Mouse (Mus musculus) heart, embryonic 14.5 days (tissue): ENCODE measurements around the gene Gm128. TPM values are rescaled to one million over a fixed set of nuclear protein-coding genes. Genes with fewer than 3 reads are reported as not detected.

Source experiments
- polyA plus RNA-seq: library from polyadenylated mRNA; unstranded; fragments of >200 nt; fragmentation: Nextera tagmentation; extraction: Ambion mirVana; gene quantifications from 2 replicates; pipeline ENCODE4 v1.2.1, GENCODE M21; 2014

Gm128 gene
- polyA plus RNA-seq, 1 experiment from 2014 or later: 0.46 TPM

Other genes with a start within 250 kb of the Gm128 start
- gene Zfp687, start 226.2 kb downstream of the Gm128 start, polyA plus RNA-seq: 13.5 and 16.9 TPM in 2 replicates
- 176 and 188 TPM in 2 replicates for gene Psmd4, start 199.0 kb downstream of the Gm128 start, polyA plus RNA-seq
- gene Pip5k1a, start 134.7 kb downstream of the Gm128 start, polyA plus RNA-seq: 11.9 and 12.7 TPM in 2 replicates
- 87.5 and 95.7 TPM in 2 replicates for gene Vps72, start 130.6 kb downstream of the Gm128 start, polyA plus RNA-seq
- 1.6 and 2.2 TPM in 2 replicates for gene Tmod4, start 117.1 kb downstream of the Gm128 start, polyA plus RNA-seq
- 58.5 and 58.7 TPM in 2 replicates for gene Scnm1, start 107.6 kb downstream of the Gm128 start, polyA plus RNA-seq
- gene Lysmd1, start 107.5 kb downstream of the Gm128 start, polyA plus RNA-seq: 8.1 and 8.4 TPM in 2 replicates
- gene Tnfaip8l2, start 99.2 kb downstream of the Gm128 start, polyA plus RNA-seq: 2.6 and 3.3 TPM in 2 replicates
- 3.2 and 5.8 TPM in 2 replicates for gene Sema6c, start 81.1 kb downstream of the Gm128 start, polyA plus RNA-seq
- gene Gabpb2, start 23.7 kb downstream of the Gm128 start, polyA plus RNA-seq: 6.6 and 7.9 TPM in 2 replicates
- 61.7 and 63.3 TPM in 2 replicates for gene Cdc42se1, start 12.9 kb downstream of the Gm128 start, polyA plus RNA-seq
- gene Mllt11, start 9.4 kb downstream of the Gm128 start, polyA plus RNA-seq: 12.6 and 14.2 TPM in 2 replicates
- gene Bnipl, start 9.6 kb upstream of the Gm128 start, polyA plus RNA-seq: not detected in 2 replicates
- gene Mindy1, start 39.7 kb upstream of the Gm128 start, polyA plus RNA-seq: 25.6 and 28.8 TPM in 2 replicates
- gene Prune1, start 40.5 kb upstream of the Gm128 start, polyA plus RNA-seq: 29.8 and 31.7 TPM in 2 replicates
- 0.88 TPM in 2 replicates for gene Anxa9, start 65.6 kb upstream of the Gm128 start, polyA plus RNA-seq
- 118 and 123 TPM in 2 replicates for gene Cers2, start 73.2 kb upstream of the Gm128 start, polyA plus RNA-seq
- gene Setdb1, start 115.6 kb upstream of the Gm128 start, polyA plus RNA-seq: 22.1 and 24.4 TPM in 2 replicates
- gene 4930558C23Rik, start 161.2 kb upstream of the Gm128 start, polyA plus RNA-seq: not detected in 2 replicates
- gene Arnt, start 192.8 kb upstream of the Gm128 start, polyA plus RNA-seq: 27.5 and 28.5 TPM in 2 replicates